Mouse (Mus musculus) lung, postnatal 0 days (tissue): ENCODE measurements at regions not wholly inside any gene's neighbourhood (a gene's known extent, or its start where the extent isn't known, plus 50 kb on each side); places are given as distances from the start of the nearest gene placed in this dataset.

Experiments used
- CTCF ChIP-seq: IDR thresholded peaks from 2 replicates; pipeline ENCODE4 v1.5.1; 2016; ENCODE audit warnings: antibody characterized with exemption, mild to moderate bottlenecking
- EP300 ChIP-seq: IDR thresholded peaks from 2 replicates; pipeline ENCODE4 v1.6.1; 2016; ENCODE audit warnings: antibody characterized with exemption, mild to moderate bottlenecking, control low read depth

DNA sequence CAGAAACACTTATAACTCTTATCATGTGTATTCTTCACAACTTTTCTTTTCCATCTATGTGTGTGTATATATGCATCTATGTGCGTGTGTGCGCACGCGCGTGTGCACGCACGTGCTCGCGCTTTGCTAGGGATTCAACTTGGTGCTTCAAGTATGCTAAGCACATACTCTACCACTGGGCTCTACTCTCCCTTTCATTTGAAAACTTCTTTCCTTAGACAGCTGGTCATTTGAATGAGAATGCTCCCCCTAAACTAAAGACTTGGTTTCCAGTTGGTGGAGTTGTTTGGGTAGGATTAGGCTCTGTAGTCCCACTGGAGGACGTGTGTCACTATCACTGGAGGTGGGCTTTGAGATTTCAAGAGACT is 52.2 kb upstream of the Med13 start:
- TF ChIP-seq EP300 (no peak), CTCF (no peak)
